Mouse (Mus musculus) cerebellum, adult 2 months (tissue): ENCODE results near the gene Ffar2. TPM values are rescaled to one million over a fixed set of nuclear protein-coding genes. Genes with fewer than 3 reads are reported as not detected.
"Not testable (repeated sequence)": the region's sequence is repeated elsewhere in the genome, so short reads cannot be mapped to it uniquely, and the experiment has no call there.

Experiments used
- DNase-seq, 2 experiments: peaks; one replicate each; pipeline ENCODE4 v3.0.0; 2021
- H3K27ac ChIP-seq: fragments of 200-500 bp; 2 replicates; pipeline ENCODE4 v1.5.1; 2012; ENCODE audit warnings: low read length, control low read depth, inconsistent platforms; ENCODE audit not compliant: insufficient read depth
- H3K27me3 ChIP-seq: fragments of 200-500 bp; 2 replicates; pipeline ENCODE4 v1.6.1; 2012; ENCODE audit warnings: inconsistent platforms, mild to moderate bottlenecking, low read length, moderate library complexity; ENCODE audit not compliant: control insufficient read depth, insufficient read depth
- H3K4me1 ChIP-seq: fragments of 200-500 bp; 2 replicates; pipeline ENCODE4 v1.6.1; 2011; ENCODE audit warnings: low read length; ENCODE audit not compliant: control insufficient read depth, insufficient read depth
- H3K4me3 ChIP-seq: fragments of 200-500 bp; replicated peaks from 2 replicates; pipeline ENCODE3; 2011; ENCODE audit warnings: mild to moderate bottlenecking, low read depth, low read length, control low read depth; ENCODE audit not compliant: insufficient read depth
- CTCF ChIP-seq: fragments of 200-500 bp; IDR thresholded peaks from 2 replicates; pipeline ENCODE4 v1.5.1; 2011; ENCODE audit warnings: low read depth, mild to moderate bottlenecking, control low read depth, low read length, moderate library complexity, borderline replicate concordance; ENCODE audit not compliant: insufficient read depth
- POLR2A ChIP-seq: fragments of 200-500 bp; IDR thresholded peaks from 2 replicates; pipeline ENCODE4 v1.6.1; 2011; ENCODE audit warnings: low read length, control low read depth, borderline replicate concordance; ENCODE audit not compliant: insufficient read depth
- WGBS: fragments of 180-500 bp; shearing (Covaris S2); methylation state at CpG from one replicate; pipeline ENCODE4 v1.1.7; 2018; 5-methylcytosine and 5-hydroxymethylcytosine counted together
- polyA plus RNA-seq: library from polyadenylated mRNA; depleted of rRNA; stranded (reverse); fragments of >200 nt; gene quantifications from 2 replicates; pipeline ENCODE4 v1.2.3, GENCODE M21; 2012

Ffar2 gene
- polyA plus RNA-seq, 1 experiment: 0.03 TPM

- no peak overlapping the region for H3K27ac ChIP-seq
- H3K27me3 ChIP-seq: no peaks in the 10 kb centered on the region
- WGBS: 73% methylated on average over 1 of the region's 1 CpGs
- TF ChIP-seq CTCF (no peak), POLR2A (no peak)
- no peak for DNase-seq
- H3K4me1 ChIP-seq: no peaks in the 10 kb centered on the region
- H3K4me3 ChIP-seq: no peak overlapping the region
These were observed 27.8 kb upstream of the Ffar2 start for GRCm38 (mm10) chr7:30851421-30851820.

- TF ChIP-seq CTCF (no peak), POLR2A (no peak)
- Histone ChIP-seq H3K4me1 (no peaks in the 10 kb centered on the region), H3K27me3 (no peaks in the 10 kb centered on the region), H3K27ac (no peak overlapping the region), H3K4me3 (no peak overlapping the region)
- no peak for DNase-seq
- WGBS: 33% methylated on average over 6 of the region's 6 CpGs
These were observed 24.4 kb upstream of the Ffar2 start for GRCm38 (mm10) chr7:30847934-30848333.

- Histone ChIP-seq H3K4me3 (no peak overlapping the region), H3K27ac (no peak overlapping the region), H3K4me1 (no peaks in the 10 kb centered on the region), H3K27me3 (no peaks in the 10 kb centered on the region)
- TF ChIP-seq POLR2A (no peak), CTCF (no peak)
- WGBS: 64% methylated on average over 5 of the region's 5 CpGs
- DNase-seq: no peak
These were observed 23.8 kb upstream of the Ffar2 start for GRCm38 (mm10) chr7:30847386-30847785.

GRCm38 (mm10) chr7:30846505-30847053, 23.0 kb upstream of the Ffar2 start:
- no peaks in the 10 kb centered on the region for H3K27me3 ChIP-seq
- 70% methylated on average over 2 of the region's 2 CpGs for WGBS
- H3K4me1 ChIP-seq: no peaks in the 10 kb centered on the region
- H3K27ac ChIP-seq: no peak overlapping the region
- no peak overlapping the region for H3K4me3 ChIP-seq
- no peak for DNase-seq
- TF ChIP-seq CTCF (no peak), POLR2A (no peak)

- TF ChIP-seq CTCF (no peak), POLR2A (no peak)
- DNase-seq: no peak
- WGBS: 49% methylated on average over 7 of the region's 7 CpGs
- no peaks in the 10 kb centered on the region for H3K4me1 ChIP-seq
- H3K27me3 ChIP-seq: no peaks in the 10 kb centered on the region
- no peak overlapping the region for H3K4me3 ChIP-seq
- H3K27ac ChIP-seq: no peak overlapping the region
These were observed 21.2 kb upstream of the Ffar2 start for GRCm38 (mm10) chr7:30844676-30845297.

- H3K27ac ChIP-seq: no peak overlapping the region
- WGBS: 82% methylated on average over 5 of the region's 5 CpGs
- TF ChIP-seq POLR2A: no peak
- H3K4me3 ChIP-seq: no peak overlapping the region
- H3K4me1 ChIP-seq: no peaks in the 10 kb centered on the region
- no peak for DNase-seq
- no peaks in the 10 kb centered on the region for H3K27me3 ChIP-seq
These were observed 18.5 kb upstream of the Ffar2 start for GRCm38 (mm10) chr7:30842092-30842491.

- Histone ChIP-seq H3K4me3 (no peak overlapping the region), H3K4me1 (no peaks in the 10 kb centered on the region), H3K27ac (no peak overlapping the region), H3K27me3 (no peaks in the 10 kb centered on the region)
- WGBS: 73% methylated on average over 4 of the region's 4 CpGs
- TF ChIP-seq POLR2A: no peak
- no peak for TF ChIP-seq CTCF
- DNase-seq: no peak
These were observed 17.8 kb upstream of the Ffar2 start for GRCm38 (mm10) chr7:30841379-30841778.

GRCm38 (mm10) chr7:30840306-30840705, 16.7 kb upstream of the Ffar2 start:
- Histone ChIP-seq H3K4me3 (no peak overlapping the region), H3K27ac (no peak overlapping the region), H3K27me3 (no peaks in the 10 kb centered on the region), H3K4me1 (no peaks in the 10 kb centered on the region)
- 45% methylated on average over 3 of the region's 3 CpGs for WGBS
- DNase-seq: no peak
- TF ChIP-seq CTCF (no peak), POLR2A (no peak)

- no peak for DNase-seq
- Histone ChIP-seq H3K4me3 (no peak overlapping the region), H3K27me3 (no peaks in the 10 kb centered on the region), H3K4me1 (no peaks in the 10 kb centered on the region), H3K27ac (no peak overlapping the region)
- no peak for TF ChIP-seq CTCF
- TF ChIP-seq POLR2A: no peak
These were observed 13.7 kb upstream of the Ffar2 start for GRCm38 (mm10) chr7:30837277-30837676.

- not testable (repeated sequence) for H3K27ac ChIP-seq, H3K4me1 ChIP-seq, DNase-seq, H3K4me3 ChIP-seq, H3K27me3 ChIP-seq
- WGBS: 47% methylated on average over 11 of the region's 11 CpGs
These were observed 9.1 kb upstream of the Ffar2 start for GRCm38 (mm10) chr7:30832684-30833083.
